Mouse (Mus musculus) liver, adult 2 months (tissue): ENCODE data around the gene Itgav.

Experiments
- CTCF ChIP-seq: fragments of 200-500 bp; IDR thresholded peaks from 2 replicates; pipeline ENCODE4 v1.5.1; 2011; ENCODE audit warnings: low read depth, low read length, control low read depth
- POLR2A ChIP-seq: fragments of 200-500 bp; IDR thresholded peaks from 2 replicates; pipeline ENCODE4 v1.6.1; 2011; ENCODE audit warnings: low read length, control low read depth; ENCODE audit not compliant: insufficient read depth; ENCODE audit errors: extremely low read depth

DNA sequence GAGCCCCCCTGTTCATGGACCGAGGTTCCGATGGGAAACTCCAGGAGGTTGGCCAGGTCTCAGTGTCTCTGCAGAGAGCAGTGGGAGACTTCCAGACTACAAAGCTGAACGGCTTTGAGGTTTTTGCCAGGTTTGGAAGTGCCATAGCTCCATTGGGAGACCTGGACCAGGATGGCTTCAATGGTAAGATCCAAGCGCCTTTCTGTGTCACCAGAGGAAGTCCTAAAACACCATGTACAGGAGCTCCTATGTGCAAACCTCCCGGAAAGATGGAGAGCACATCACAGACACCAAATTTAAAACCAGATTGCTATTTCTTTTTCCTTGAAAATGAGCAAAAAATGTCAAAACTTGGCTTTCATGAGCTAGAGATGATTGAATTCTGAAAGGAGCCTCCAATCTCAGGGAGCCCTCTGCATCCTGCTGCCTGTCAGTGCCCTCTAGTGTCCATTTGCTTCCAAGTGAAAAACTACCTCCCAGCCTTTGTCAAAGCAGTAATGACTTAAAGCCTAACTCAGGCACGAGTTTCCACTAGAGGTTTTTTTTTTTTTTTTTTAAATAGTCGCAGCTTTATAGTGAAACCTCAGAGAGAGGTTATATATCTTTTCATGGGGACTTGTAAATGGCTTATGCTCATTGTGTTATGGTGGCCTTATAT is 47.1 kb downstream of the Itgav start:
- TF ChIP-seq CTCF (peak; percentile 72), POLR2A (no peak)
